Mouse (Mus musculus) MEL (cell line): ENCODE measurements at regions not wholly inside any gene's neighbourhood (a gene's known extent, or its start where the extent isn't known, plus 50 kb on each side); places are given as distances from the start of the nearest gene placed in this dataset.
A peak's percentile ranks its signal among the peaks of the same experiment; 100 is the strongest.

Experiments
- DNase-seq: peaks from one replicate; pipeline ENCODE4 v3.0.0; 2011; ENCODE audit warnings: low read depth, low spot score
- H3K27ac ChIP-seq: 2 replicates; pipeline ENCODE4 v1.5.1; 2012; ENCODE audit warnings: low read depth, mild to moderate bottlenecking, control low read depth, low read length, moderate library complexity; ENCODE audit not compliant: control insufficient read depth
- H3K27me3 ChIP-seq, 2 experiments: fragments of 150-350 bp in 1 of 2; sonication (generic) in 1 of 2; 2 replicates each; pipeline ENCODE4 v1.6.1; 2012; ENCODE audit warnings: low read length in 2 of 2, mild to moderate bottlenecking in 2 of 2, improper control_type of control experiment in 1 of 2, moderate library complexity in 1 of 2; ENCODE audit not compliant: insufficient read depth in 2 of 2, control insufficient read depth in 1 of 2
- H3K36me3 ChIP-seq, 2 experiments: 2 replicates each; pipeline ENCODE4 v1.6.1; 2012 to 2014; ENCODE audit warnings: low read length in 2 of 2, improper control_type of control experiment in 1 of 2, inconsistent platforms in 1 of 2, mild to moderate bottlenecking in 1 of 2; ENCODE audit not compliant: insufficient read depth in 2 of 2, control insufficient read depth in 1 of 2
- H3K4me1 ChIP-seq, 2 experiments: fragments of 150-350 bp in 1 of 2; sonication (generic) in 1 of 2; 2 replicates each; pipeline ENCODE4 v1.6.1; 2012; ENCODE audit warnings: low read length in 2 of 2, improper control_type of control experiment in 1 of 2, mild to moderate bottlenecking in 1 of 2; ENCODE audit not compliant: insufficient read depth in 2 of 2, control insufficient read depth in 1 of 2
- H3K4me3 ChIP-seq, 2 experiments: fragments of 150-350 bp in 1 of 2; sonication (generic) in 1 of 2; 2 replicates each; pipeline ENCODE4 v1.5.1; 2012; ENCODE audit warnings: low read depth in 2 of 2, low read length in 2 of 2, mild to moderate bottlenecking in 2 of 2, moderate library complexity in 2 of 2, control low read depth in 1 of 2, improper control_type of control experiment in 1 of 2; ENCODE audit not compliant: control insufficient read depth in 1 of 2, insufficient read depth in 1 of 2
- H3K79me2 ChIP-seq: 2 replicates; pipeline ENCODE4 v1.6.1; 2012; ENCODE audit warnings: mild to moderate bottlenecking, low read length, moderate library complexity; ENCODE audit not compliant: control insufficient read depth, poor library complexity, insufficient read depth
- H3K9ac ChIP-seq: 2 replicates; pipeline ENCODE4 v1.6.1; 2012; ENCODE audit warnings: low read depth, mild to moderate bottlenecking, control low read depth, low read length, moderate library complexity; ENCODE audit not compliant: control insufficient read depth, poor library complexity, severe bottlenecking
- H3K9me3 ChIP-seq: fragments of 150-350 bp; sonication (generic); replicated peaks from 2 replicates; pipeline ENCODE4 v1.6.1; 2012; ENCODE audit warnings: mild to moderate bottlenecking, low read length, improper control_type of control experiment, moderate library complexity; ENCODE audit not compliant: insufficient read depth
- BHLHE40 ChIP-seq: IDR thresholded peaks from 2 replicates; pipeline ENCODE4 v1.6.1; 2012; ENCODE audit warnings: low read depth, mild to moderate bottlenecking, inconsistent platforms, low read length, improper control_type of control experiment, borderline replicate concordance
- CHD1 ChIP-seq: IDR thresholded peaks from 2 replicates; pipeline ENCODE4 v1.6.1; 2012; ENCODE audit warnings: low read depth, mild to moderate bottlenecking, inconsistent platforms, low read length, improper control_type of control experiment
- CHD2 ChIP-seq: IDR thresholded peaks from 2 replicates; pipeline ENCODE4 v1.6.1; 2011; ENCODE audit warnings: low read length, improper control_type of control experiment
- CTCF ChIP-seq, 3 experiments: IDR thresholded peaks in 2 of 3; conservative IDR thresholded peaks in 1 of 3; 2 replicates each; pipeline ENCODE4 v1.5.1; 2011 to 2012; ENCODE audit warnings: low read length in 3 of 3, low read depth in 2 of 3, mild to moderate bottlenecking in 2 of 3, improper control_type of control experiment in 1 of 3, inconsistent platforms in 1 of 3, mixed read lengths in 1 of 3, moderate library complexity in 1 of 3; ENCODE audit not compliant: control insufficient read depth in 1 of 3, insufficient read depth in 1 of 3, poor library complexity in 1 of 3, severe bottlenecking in 1 of 3
- E2F4 ChIP-seq: IDR thresholded peaks from 2 replicates; pipeline ENCODE4 v1.6.1; 2011; ENCODE audit warnings: low read depth, low read length, improper control_type of control experiment, borderline replicate concordance
- EP300 ChIP-seq, 2 experiments: IDR thresholded peaks; 2 replicates each; pipeline ENCODE4 v1.6.1; 2011; ENCODE audit warnings: improper control_type of control experiment in 2 of 2, low read length in 2 of 2, low read depth in 1 of 2, mild to moderate bottlenecking in 1 of 2
- ETS1 ChIP-seq: IDR thresholded peaks from 2 replicates; pipeline ENCODE4 v1.6.1; 2012; ENCODE audit warnings: low read depth, mild to moderate bottlenecking, inconsistent platforms, low read length, improper control_type of control experiment, moderate library complexity
- GABPA ChIP-seq: IDR thresholded peaks from 2 replicates; pipeline ENCODE4 v1.6.1; 2012; ENCODE audit warnings: low read depth, mild to moderate bottlenecking, inconsistent platforms, low read length, improper control_type of control experiment, moderate library complexity
- GATA1 ChIP-seq: IDR thresholded peaks from 2 replicates; pipeline ENCODE4 v1.6.1; 2011; ENCODE audit warnings: low read depth, low read length, improper control_type of control experiment
- KAT2A ChIP-seq: conservative IDR thresholded peaks from 2 replicates; pipeline ENCODE4 v1.6.1; 2012; ENCODE audit warnings: low read depth, low read length, improper control_type of control experiment, inconsistent platforms
- MAFK ChIP-seq: IDR thresholded peaks from 2 replicates; pipeline ENCODE4 v1.6.1; 2011; ENCODE audit warnings: low read depth, mild to moderate bottlenecking, low read length, improper control_type of control experiment, borderline replicate concordance
- MAX ChIP-seq: IDR thresholded peaks from 2 replicates; pipeline ENCODE4 v1.6.1; 2011; ENCODE audit warnings: low read length, improper control_type of control experiment
- MEF2A ChIP-seq: IDR thresholded peaks from 2 replicates; pipeline ENCODE4 v1.6.1; 2014; ENCODE audit warnings: low read depth, mild to moderate bottlenecking, inconsistent platforms, low read length, improper control_type of control experiment; ENCODE audit not compliant: poor library complexity, insufficient replicate concordance, severe bottlenecking; ENCODE audit errors: extremely low read depth
- MXI1 ChIP-seq: IDR thresholded peaks from 2 replicates; pipeline ENCODE4 v1.6.1; 2011; ENCODE audit warnings: mild to moderate bottlenecking, low read depth, low read length, improper control_type of control experiment
- MYC ChIP-seq: IDR thresholded peaks from 2 replicates; pipeline ENCODE4 v1.6.1; 2011; ENCODE audit warnings: low read depth, mild to moderate bottlenecking, low read length, improper control_type of control experiment, moderate library complexity
- NELFE ChIP-seq: IDR thresholded peaks from 2 replicates; pipeline ENCODE4 v1.6.1; 2011; ENCODE audit warnings: low read depth, low read length, improper control_type of control experiment
- POLR2A ChIP-seq, 2 experiments: IDR thresholded peaks; 2 replicates each; pipeline ENCODE4 v1.6.1; 2011 to 2012; ENCODE audit warnings: low read length in 2 of 2, mild to moderate bottlenecking in 2 of 2, control low read depth in 1 of 2, improper control_type of control experiment in 1 of 2, low read depth in 1 of 2, moderate library complexity in 1 of 2; ENCODE audit not compliant: control insufficient read depth in 1 of 2, insufficient read depth in 1 of 2, poor library complexity in 1 of 2
- RCOR1 ChIP-seq: IDR thresholded peaks from 2 replicates; pipeline ENCODE4 v1.6.1; 2012; ENCODE audit warnings: low read depth, mild to moderate bottlenecking, inconsistent platforms, low read length, improper control_type of control experiment
- SIN3A ChIP-seq: IDR thresholded peaks from 2 replicates; pipeline ENCODE4 v1.6.1; 2012; ENCODE audit warnings: low read length, improper control_type of control experiment, inconsistent platforms
- SMC3 ChIP-seq: IDR thresholded peaks from 2 replicates; pipeline ENCODE4 v1.6.1; 2011; ENCODE audit warnings: low read depth, low read length, improper control_type of control experiment
- TAL1 ChIP-seq: IDR thresholded peaks from 2 replicates; pipeline ENCODE4 v1.6.1; 2012; ENCODE audit warnings: mild to moderate bottlenecking, inconsistent platforms, low read length, moderate library complexity, mixed read lengths
- TBP ChIP-seq: IDR thresholded peaks from 2 replicates; pipeline ENCODE4 v1.8.0; 2011; ENCODE audit warnings: low read depth, low read length, improper control_type of control experiment
- TCF12 ChIP-seq: IDR thresholded peaks from 2 replicates; pipeline ENCODE4 v1.6.1; 2014; ENCODE audit warnings: low read depth, mild to moderate bottlenecking, inconsistent platforms, low read length, improper control_type of control experiment, moderate library complexity
- USF1 ChIP-seq: IDR thresholded peaks from 2 replicates; pipeline ENCODE4 v1.6.1; 2014; ENCODE audit warnings: low read depth, mild to moderate bottlenecking, inconsistent platforms, low read length, improper control_type of control experiment, moderate library complexity
- USF2 ChIP-seq, 2 experiments: IDR thresholded peaks; 2 replicates each; pipeline ENCODE4 v1.6.1; 2011 to 2012; ENCODE audit warnings: improper control_type of control experiment in 2 of 2, low read length in 2 of 2, borderline replicate concordance in 1 of 2, inconsistent platforms in 1 of 2, low read depth in 1 of 2, mild to moderate bottlenecking in 1 of 2; ENCODE audit not compliant: insufficient read depth in 1 of 2
- ZC3H11A ChIP-seq: IDR thresholded peaks from 2 replicates; pipeline ENCODE4 v1.6.1; 2012; ENCODE audit warnings: low read depth, mild to moderate bottlenecking, inconsistent platforms, low read length, improper control_type of control experiment
- ZKSCAN1 ChIP-seq: IDR thresholded peaks from 2 replicates; pipeline ENCODE4 v1.6.1; 2012; ENCODE audit warnings: low read depth, mild to moderate bottlenecking, inconsistent platforms, low read length, improper control_type of control experiment, moderate library complexity
- ZMIZ1 ChIP-seq: IDR thresholded peaks from 2 replicates; pipeline ENCODE4 v1.6.1; 2012; ENCODE audit warnings: low read depth, mild to moderate bottlenecking, inconsistent platforms, low read length, improper control_type of control experiment, moderate library complexity
- ZNF384 ChIP-seq: IDR thresholded peaks from 2 replicates; pipeline ENCODE4 v1.6.1; 2012; ENCODE audit warnings: low read depth, mild to moderate bottlenecking, inconsistent platforms, low read length, improper control_type of control experiment

DNA sequence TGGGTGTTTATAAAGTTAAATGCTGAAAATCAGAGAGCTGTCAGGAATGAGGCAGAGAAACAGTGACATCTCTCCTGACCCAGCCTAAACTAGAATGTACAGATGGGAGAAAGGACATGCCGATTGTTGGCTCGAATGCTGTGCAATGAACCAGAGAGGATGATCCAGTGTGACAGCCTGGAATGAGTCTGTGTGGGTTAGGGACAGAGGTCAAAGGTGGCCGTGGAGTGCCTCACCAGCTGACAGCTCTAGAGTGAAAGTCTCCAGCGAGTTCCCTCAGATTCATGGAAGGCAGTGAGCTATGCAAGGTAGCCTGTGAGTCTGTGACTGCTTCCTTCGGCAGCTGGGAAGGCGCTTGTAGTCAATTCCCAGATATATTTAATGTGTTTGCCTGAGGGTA lies 663.9 kb downstream of the Cdh8 start:
- H3K36me3 ChIP-seq, result peaks cover 0 to 4% of the 10 kb centered on the region in 2 experiments; a peak in 2 of 4 replicates
- TF ChIP-seq POLR2A (IDR thresholded peaks at IDR 0.05; ENCODE audit: control insufficient read depth in 1 of 2, insufficient read depth in 1 of 2, low read depth in 1 of 2, low read length in 2 of 2, poor library complexity in 1 of 2), result no peak
- no peak for TF ChIP-seq GATA1
- TF ChIP-seq MEF2A, result no peak
- TF ChIP-seq TAL1, result no peak
- TF ChIP-seq TBP, result no peak
- TF ChIP-seq ZMIZ1, result no peak
- no peak for TF ChIP-seq MAFK
- no peak for TF ChIP-seq KAT2A
- no peak for TF ChIP-seq CHD2
- no peak for TF ChIP-seq ZNF384
- TF ChIP-seq SIN3A, result no peak
- TF ChIP-seq USF2 (IDR thresholded peaks at IDR 0.05; ENCODE audit: borderline replicate concordance in 1 of 2, insufficient read depth in 1 of 2, low read depth in 1 of 2, low read length in 2 of 2), result no peak
- no peak for TF ChIP-seq TCF12
- no peak for TF ChIP-seq MYC
- no peak for TF ChIP-seq CTCF (IDR thresholded peaks at IDR 0.05 in 2 of 3, conservative IDR thresholded peaks at IDR 0.05 in 1 of 3; ENCODE audit: control insufficient read depth in 1 of 3, insufficient read depth in 1 of 3, low read depth in 2 of 3, low read length in 3 of 3, poor library complexity in 1 of 3, severe bottlenecking in 1 of 3)
- H3K4me3 ChIP-seq, result no peak overlapping the region

DNA sequence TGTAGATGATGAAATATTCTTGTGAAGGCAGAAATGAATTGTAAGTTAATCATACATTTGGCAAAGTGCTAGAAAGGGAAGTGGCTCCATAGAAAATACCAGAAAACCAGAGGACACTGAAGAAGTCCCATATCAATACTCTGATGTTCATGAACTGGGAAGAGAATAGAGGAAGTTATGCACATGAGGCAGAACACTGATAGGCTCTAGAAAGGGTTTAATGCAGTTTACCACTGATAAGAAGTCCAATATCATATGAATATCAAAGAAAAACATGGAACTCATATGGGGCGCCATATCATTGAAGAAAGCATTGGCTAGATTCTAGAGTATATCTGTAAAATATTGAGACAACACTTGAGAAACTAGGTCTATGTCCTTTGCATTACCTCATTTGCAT lies 708.5 kb downstream of the Cdh8 start:
- no peaks in the 10 kb centered on the region for H3K79me2 ChIP-seq
- no peaks in the 10 kb centered on the region for H3K27me3 ChIP-seq
- no peak overlapping the region; the same call in 1 of the 2 replicates for H3K27ac ChIP-seq
- H3K4me1 ChIP-seq, result peaks cover 3 to 14% of the 10 kb centered on the region in 2 experiments; a peak in 3 of 4 replicates
- peaks cover 0 to 9% of the 10 kb centered on the region in 2 experiments; a peak in 2 of 4 replicates for H3K36me3 ChIP-seq
- no peak for TF ChIP-seq SMC3
- TF ChIP-seq POLR2A (IDR thresholded peaks at IDR 0.05; ENCODE audit: control insufficient read depth in 1 of 2, insufficient read depth in 1 of 2, low read depth in 1 of 2, low read length in 2 of 2, poor library complexity in 1 of 2), result no peak
- peak; percentile 25 for TF ChIP-seq RCOR1
- no peak for TF ChIP-seq ZC3H11A
- TF ChIP-seq MEF2A, result no peak
- no peak for TF ChIP-seq TAL1
- no peak for TF ChIP-seq MAFK
- no peak for TF ChIP-seq GABPA
- no peak for TF ChIP-seq NELFE
- TF ChIP-seq ETS1, result peak; percentile 76
- TF ChIP-seq USF1, result no peak
- peak; percentile 83; the same call in 1 of the 2 replicates for TF ChIP-seq TCF12
- TF ChIP-seq MAX, result no peak
- no peak for TF ChIP-seq ZKSCAN1
- peak; percentile 19; the same call in 1 of the 2 replicates for TF ChIP-seq SIN3A
- TF ChIP-seq EP300 (IDR thresholded peaks at IDR 0.05; ENCODE audit: low read depth in 1 of 2, low read length in 2 of 2), result peak; percentile 88 to 93
- no peak for TF ChIP-seq CTCF (IDR thresholded peaks at IDR 0.05 in 2 of 3, conservative IDR thresholded peaks at IDR 0.05 in 1 of 3; ENCODE audit: control insufficient read depth in 1 of 3, insufficient read depth in 1 of 3, low read depth in 2 of 3, low read length in 3 of 3, poor library complexity in 1 of 3, severe bottlenecking in 1 of 3)
- TF ChIP-seq TBP, result no peak
- peak; percentile 71 for TF ChIP-seq BHLHE40
- no peak for TF ChIP-seq ZNF384
- TF ChIP-seq GATA1, result peak; percentile 89
- TF ChIP-seq MYC, result 0 out of 2 replicates have a peak, but pooled peaks have one; percentile 24
- TF ChIP-seq CHD1, result no peak
- no peak for TF ChIP-seq MXI1
- TF ChIP-seq E2F4, result no peak
- H3K9me3 ChIP-seq, result peaks cover 2% of the 10 kb centered on the region
- DNase-seq, result no peak
- H3K4me3 ChIP-seq, result no peak overlapping the region
- no peak overlapping the region for H3K9ac ChIP-seq

More for the DNA sequence above, 663.9 kb downstream of the Cdh8 start:
- Histone ChIP-seq H3K79me2 (no peaks in the 10 kb centered on the region), H3K27ac (no peak overlapping the region), H3K9ac (no peak overlapping the region), H3K4me1 (peaks cover 0 to 5% of the 10 kb centered on the region in 2 experiments; a peak in 3 of 4 replicates), H3K27me3 (no peaks in the 10 kb centered on the region), H3K9me3 (no peaks in the 10 kb centered on the region)
- DNase-seq, result no peak
